Mouse (Mus musculus): ENCODE measurements around the gene Snx1.

Snx1 gene

GRCm38 (mm10) chr9:66126456-66127192 is at the start of gene Snx1, which contains the start of gene Ciao2a:
Gene Snx1 (minus strand): TSS chr9:66126587.
Gene Ciao2a (plus strand): TSS chr9:66126611.
- peak; percentile 89 for DNase-seq

- no peak for DNase-seq
Measured at GRCm38 (mm10) chr9:66174985-66175384, 48.6 kb upstream of the Snx1 start.

- no peak for DNase-seq
Measured at GRCm38 (mm10) chr9:66173316-66173855, 47.0 kb upstream of the Snx1 start.

GRCm38 (mm10) chr9:66171275-66171921 is 45.0 kb upstream of the Snx1 start:
- no peak for DNase-seq

GRCm38 (mm10) chr9:66170506-66170905 is 44.1 kb upstream of the Snx1 start:
- DNase-seq: no peak

GRCm38 (mm10) chr9:66168233-66168632 is 41.8 kb upstream of the Snx1 start:
- no peak for DNase-seq

- no peak for DNase-seq
Measured at GRCm38 (mm10) chr9:66167222-66167621, 40.8 kb upstream of the Snx1 start.

GRCm38 (mm10) chr9:66162995-66163394 is 36.6 kb upstream of the Snx1 start:
- DNase-seq: no peak

- no peak for DNase-seq
Measured at GRCm38 (mm10) chr9:66160155-66160554, 33.8 kb upstream of the Snx1 start.

- no peak for DNase-seq
Measured at GRCm38 (mm10) chr9:66158885-66159430, 32.6 kb upstream of the Snx1 start.

- peak; percentile 56 for DNase-seq
Measured at GRCm38 (mm10) chr9:66157958-66158830, 31.8 kb upstream of the Snx1 start, which contains the start of gene Dapk2. Gene Dapk2 (plus strand): TSS chr9:66158223.

GRCm38 (mm10) chr9:66155534-66155933 is 29.1 kb upstream of the Snx1 start:
- DNase-seq: no peak

GRCm38 (mm10) chr9:66154013-66154412 is 27.6 kb upstream of the Snx1 start:
- no peak for DNase-seq

GRCm38 (mm10) chr9:66153594-66153993 is 27.2 kb upstream of the Snx1 start:
- no peak for DNase-seq

GRCm38 (mm10) chr9:66152011-66152410 is 25.6 kb upstream of the Snx1 start:
- DNase-seq: no peak

GRCm38 (mm10) chr9:66146141-66146540 is 19.8 kb upstream of the Snx1 start:
- no peak for DNase-seq

GRCm38 (mm10) chr9:66144248-66144647 is 17.9 kb upstream of the Snx1 start:
- peak; percentile 68 for DNase-seq

- DNase-seq: no peak
Measured at GRCm38 (mm10) chr9:66142265-66142664, 15.9 kb upstream of the Snx1 start.

GRCm38 (mm10) chr9:66138193-66138592 is 11.8 kb upstream of the Snx1 start:
- DNase-seq: no peak

- no peak for DNase-seq
Measured at GRCm38 (mm10) chr9:66135967-66136366, 9.6 kb upstream of the Snx1 start.

GRCm38 (mm10) chr9:66131466-66131865 is 5.1 kb upstream of the Snx1 start:
- no peak for DNase-seq

- no peak for DNase-seq
Measured at GRCm38 (mm10) chr9:66127884-66128283, 1.5 kb upstream of the Snx1 start.

GRCm38 (mm10) chr9:66127193-66127546 is 783 bp upstream of the Snx1 start:
- no peak for DNase-seq

Data from cerebellum, adult 11 months (tissue).